ENCODE assay signal across 7 mouse cellular contexts in genomic region chr1:138617279-138618011, GRCm38 (mm10). TPM values are rescaled to one million over a fixed set of nuclear protein-coding genes. Genes with fewer than 3 reads are reported as not detected.
DNase-seq lines count a peak whose midpoint lies in the region; ATAC-seq and TF ChIP-seq lines count a peak whose summit lies in the region.

No protein-coding gene starts in this region.

- H3K4me1 ChIP-seq in erythroblast, embryonic 14.5 days (ENCODE audit: control insufficient read depth) = peaks cover 29% of the 10 kb centered on the region
- H3K4me1 ChIP-seq in intestine, postnatal 0 days (replicated peaks; ENCODE audit: control insufficient read depth, insufficient read depth, low read length) = no peaks in the 10 kb centered on the region

- H3K9ac ChIP-seq in intestine, postnatal 0 days (ENCODE audit: low read depth, low read length) = peak overlapping the region; percentile 51

- H3K36me3 ChIP-seq in erythroblast, embryonic 14.5 days (ENCODE audit: control insufficient read depth) = peaks cover 3% of the 10 kb centered on the region
- H3K36me3 ChIP-seq in intestine, postnatal 0 days (ENCODE audit: control insufficient read depth, insufficient read depth) = no peaks in the 10 kb centered on the region

- peak overlapping the region; percentile 89 for H3K4me2 ChIP-seq in intestine, postnatal 0 days (replicated peaks; ENCODE audit: low read depth)

- no peak overlapping the region for H3K27ac ChIP-seq in intestine, postnatal 0 days (ENCODE audit: low read depth, low read length)

- H3K9me3 ChIP-seq in erythroblast, embryonic 14.5 days (ENCODE audit: control insufficient read depth, low read length) = no peaks in the 10 kb centered on the region
- no peaks in the 10 kb centered on the region for H3K9me3 ChIP-seq in intestine, postnatal 0 days (ENCODE audit: control insufficient read depth)

- WGBS in intestine, postnatal 0 days = 15% methylated on average over 17 of the region's 17 CpGs

- peak overlapping the region; percentile 97 for H3K4me3 ChIP-seq in erythroblast, embryonic 14.5 days (replicated peaks)
- H3K4me3 ChIP-seq in intestine, postnatal 0 days (ENCODE audit: low read depth, low read length) = peak overlapping the region; percentile 98

- ATAC-seq in intestine, postnatal 0 days = no peak

- DNase-seq in 3134 (ENCODE audit: extremely low read depth, insufficient read length, low spot score) = peak; percentile 28
- peak; percentile 17 for DNase-seq in 416B (ENCODE audit: low read depth)
- DNase-seq in neural tube, embryonic 10.5 days (ENCODE audit: extremely low spot score, low spot score) = peak; percentile 18
- DNase-seq in urinary bladder, postnatal 4 days (ENCODE audit: low spot score in 2 of 2) = no peak
- no peak for DNase-seq in c-Kit-positive CD71-positive TER-119-positive erythroid progenitor cells, embryonic 14.5 days (ENCODE audit: low spot score)

- no peak for TF ChIP-seq CTCF in intestine, postnatal 0 days (IDR thresholded peaks at IDR 0.05; ENCODE audit: low read depth)

- H3K27me3 ChIP-seq in erythroblast, embryonic 14.5 days (ENCODE audit: control insufficient read depth) = no peaks in the 10 kb centered on the region
- H3K27me3 ChIP-seq in intestine, postnatal 0 days (replicated peaks; ENCODE audit: control insufficient read depth, insufficient read depth, low read length) = no peaks in the 10 kb centered on the region

RNA-seq across cellular contexts. Expression of gene Nek7, which starts 2.5 kb away (rescaled TPM):
- polyA plus RNA-seq in erythroblast, embryonic 14.5 days (2012) = 0.60 and 0.92 TPM in 2 replicates
- 16.6 and 16.7 TPM in 2 replicates for polyA plus RNA-seq in intestine, postnatal 0 days (2015; fragmentation: Nextera tagmentation; extraction: Ambion mirVana)

Comparison
In these comparisons a context has a peak if more than half of its experiments do, and no peak if none do; other contexts are left out.
1. DNase-seq: peak in 3134 (single experiment), 416B (single experiment) and neural tube, embryonic 10.5 days (single experiment); none in urinary bladder, postnatal 4 days (0 of 2) and c-Kit-positive CD71-positive TER-119-positive erythroid progenitor cells, embryonic 14.5 days (single experiment).